Mouse (Mus musculus) bone marrow macrophage, adult 2 months (primary cell): ENCODE data around the gene Zfp217.

Experiments
- CTCF ChIP-seq: IDR thresholded peaks from 2 replicates; pipeline ENCODE4 v1.5.1; 2012; ENCODE audit warnings: low read depth, mild to moderate bottlenecking, low read length, moderate library complexity
- POLR2A ChIP-seq: IDR thresholded peaks from 2 replicates; pipeline ENCODE4 v1.6.1; 2012; ENCODE audit warnings: mild to moderate bottlenecking, low read depth, low read length, borderline replicate concordance

DNA sequence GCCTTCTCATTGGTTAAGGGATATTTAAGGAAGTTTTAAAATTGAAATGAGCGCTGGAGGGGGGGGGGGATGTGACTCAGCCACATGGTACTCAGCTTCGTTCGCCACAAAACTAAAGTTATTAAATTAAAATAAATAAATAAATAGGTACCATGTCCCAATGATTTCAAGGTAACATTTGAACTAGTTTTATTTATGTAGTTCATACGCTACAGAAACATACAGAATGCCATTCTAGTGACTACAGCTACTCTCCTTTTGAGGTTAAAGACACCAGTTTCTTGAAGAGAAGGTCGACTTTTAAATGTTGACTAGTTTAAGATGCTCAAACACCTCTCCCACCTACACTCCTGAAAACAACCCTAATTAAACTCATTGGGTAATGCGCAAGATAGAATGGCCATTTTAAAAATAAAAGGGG lies 6.4 kb upstream of the Zfp217 start:
- no peak for TF ChIP-seq CTCF
- no peak for TF ChIP-seq POLR2A
